Mouse (Mus musculus) bone marrow macrophage, adult 2 months (primary cell): ENCODE data around the gene Nr6a1. TPM values are rescaled to one million over a fixed set of nuclear protein-coding genes. Genes with fewer than 3 reads are reported as not detected.

Experiments
- H3K27ac ChIP-seq: 2 replicates; pipeline ENCODE4 v1.5.1; 2012; ENCODE audit warnings: low read depth, low read length; ENCODE audit not compliant: insufficient read depth
- H3K4me1 ChIP-seq: 2 replicates; pipeline ENCODE4 v1.6.1; 2012; ENCODE audit warnings: low read length; ENCODE audit not compliant: control insufficient read depth, insufficient read depth
- H3K4me3 ChIP-seq: 2 replicates; pipeline ENCODE4 v1.5.1; 2012; ENCODE audit warnings: mild to moderate bottlenecking, low read length, moderate library complexity; ENCODE audit not compliant: insufficient read depth
- CTCF ChIP-seq: IDR thresholded peaks from 2 replicates; pipeline ENCODE4 v1.5.1; 2012; ENCODE audit warnings: low read depth, mild to moderate bottlenecking, low read length, moderate library complexity
- POLR2A ChIP-seq: IDR thresholded peaks from 2 replicates; pipeline ENCODE4 v1.6.1; 2012; ENCODE audit warnings: mild to moderate bottlenecking, low read depth, low read length, borderline replicate concordance
- polyA plus RNA-seq: library from polyadenylated mRNA; stranded (reverse); fragments of >200 nt; gene quantifications from 2 replicates; pipeline ENCODE4 v1.2.4, GENCODE M21; 2012; ENCODE audit not compliant: missing spikeins, insufficient read depth, insufficient read length

Nr6a1 gene
- polyA plus RNA-seq, 1 experiment: 3.2 TPM

GRCm38 (mm10) chr2:38691542-38691941 is 235.9 kb downstream of the Nr6a1 start:
- H3K4me3 ChIP-seq: no peak overlapping the region
- H3K27ac ChIP-seq: no peak overlapping the region
- no peak for TF ChIP-seq POLR2A
- TF ChIP-seq CTCF: 0 out of 2 replicates have a peak, but pooled peaks have one; percentile 30

GRCm38 (mm10) chr2:38689881-38690280 is 237.6 kb downstream of the Nr6a1 start:
- Histone ChIP-seq H3K4me3 (no peak overlapping the region), H3K4me1 (no peaks in the 10 kb centered on the region), H3K27ac (no peak overlapping the region)
- TF ChIP-seq POLR2A (no peak), CTCF (no peak)

More at GRCm38 (mm10) chr2:38691542-38691941, 235.9 kb downstream of the Nr6a1 start:
- no peaks in the 10 kb centered on the region for H3K4me1 ChIP-seq

GRCm38 (mm10) chr2:38688791-38689520 is 238.5 kb downstream of the Nr6a1 start:
- H3K4me1 ChIP-seq: no peaks in the 10 kb centered on the region
- H3K4me3 ChIP-seq: no peak overlapping the region
- no peak overlapping the region for H3K27ac ChIP-seq
- TF ChIP-seq CTCF (no peak), POLR2A (no peak)

GRCm38 (mm10) chr2:38685746-38686145 is 241.7 kb downstream of the Nr6a1 start:
- Histone ChIP-seq H3K4me1 (no peaks in the 10 kb centered on the region), H3K4me3 (no peak overlapping the region), H3K27ac (no peak overlapping the region)
- TF ChIP-seq POLR2A (no peak), CTCF (no peak)

- TF ChIP-seq CTCF: no peak
- TF ChIP-seq POLR2A: no peak
- H3K4me1 ChIP-seq: no peaks in the 10 kb centered on the region
- no peak overlapping the region for H3K27ac ChIP-seq
- H3K4me3 ChIP-seq: no peak overlapping the region
These were observed 244.4 kb downstream of the Nr6a1 start for GRCm38 (mm10) chr2:38683083-38683482.

- Histone ChIP-seq H3K4me1 (no peaks in the 10 kb centered on the region), H3K27ac (no peak overlapping the region), H3K4me3 (no peak overlapping the region)
- TF ChIP-seq POLR2A: no peak
- no peak for TF ChIP-seq CTCF
These were observed 245.3 kb downstream of the Nr6a1 start for GRCm38 (mm10) chr2:38682209-38682608.

GRCm38 (mm10) chr2:38678947-38679346 is 248.5 kb downstream of the Nr6a1 start:
- H3K27ac ChIP-seq: no peak overlapping the region
- no peaks in the 10 kb centered on the region for H3K4me1 ChIP-seq
- no peak for TF ChIP-seq CTCF
- no peak for TF ChIP-seq POLR2A
- H3K4me3 ChIP-seq: no peak overlapping the region

GRCm38 (mm10) chr2:38675366-38675969 is 252.0 kb downstream of the Nr6a1 start:
- TF ChIP-seq POLR2A: no peak
- TF ChIP-seq CTCF: no peak
- Histone ChIP-seq H3K4me1 (no peaks in the 10 kb centered on the region), H3K27ac (no peak overlapping the region), H3K4me3 (no peak overlapping the region)

Other genes with a start within 250 kb of the Nr6a1 start
- gene Nr5a1, start 213.1 kb downstream of the Nr6a1 start, polyA plus RNA-seq: not detected in 2 replicates
- gene Olfml2a, start 4.3 kb upstream of the Nr6a1 start, polyA plus RNA-seq: not detected in 2 replicates
- gene Wdr38, start 69.8 kb upstream of the Nr6a1 start, polyA plus RNA-seq: 1.0 and 1.1 TPM in 2 replicates
- 39.2 and 46.2 TPM in 2 replicates for gene Arpc5l, start 77.7 kb upstream of the Nr6a1 start, polyA plus RNA-seq
- gene Rpl35, start 77.9 kb upstream of the Nr6a1 start, polyA plus RNA-seq: 194 and 204 TPM in 2 replicates
- 19.3 and 20.1 TPM in 2 replicates for gene Golga1, start 137.9 kb upstream of the Nr6a1 start, polyA plus RNA-seq